Mouse (Mus musculus) brain, adult 10 weeks (tissue): ENCODE results near the gene Tmem50a. TPM values are rescaled to one million over a fixed set of nuclear protein-coding genes. Genes with fewer than 3 reads are reported as not detected.

ENCODE experiments used
- polyA plus RNA-seq: library from polyadenylated mRNA; stranded (reverse); fragments of 350-450 nt; fragmentation: Illumina TruSeq; extraction: RNeasy Lipid Tissue Mini Kit (QIAGEN cat#74804); gene quantifications from one replicate; pipeline ENCODE4 v1.2.3, GENCODE M21; 2015; ENCODE audit warnings: low read depth, low replicate concordance

The Tmem50a gene
- polyA plus RNA-seq, result 187 TPM

GRCm38 (mm10) chr4:134914864-134915209 lies at the start of gene Tmem50a:
TSS of gene Tmem50a (minus strand) at chr4:134915024.

GRCm38 (mm10) chr4:134930684-134931481 lies 16.1 kb upstream of the Tmem50a start, which contains the start of gene Syf2:
TSS of gene Syf2 (plus strand) at chr4:134930898.

GRCm38 (mm10) chr4:134923258-134924018 lies 8.6 kb upstream of the Tmem50a start, which contains the start of gene Rsrp1:
TSS of gene Rsrp1 (plus strand) at chr4:134923592.

GRCm38 (mm10) chr4:134863937-134864729 lies 50.7 kb downstream of the Tmem50a start, which contains the start of gene Rhd:
TSS of gene Rhd (plus strand) at chr4:134864536.

DNA sequence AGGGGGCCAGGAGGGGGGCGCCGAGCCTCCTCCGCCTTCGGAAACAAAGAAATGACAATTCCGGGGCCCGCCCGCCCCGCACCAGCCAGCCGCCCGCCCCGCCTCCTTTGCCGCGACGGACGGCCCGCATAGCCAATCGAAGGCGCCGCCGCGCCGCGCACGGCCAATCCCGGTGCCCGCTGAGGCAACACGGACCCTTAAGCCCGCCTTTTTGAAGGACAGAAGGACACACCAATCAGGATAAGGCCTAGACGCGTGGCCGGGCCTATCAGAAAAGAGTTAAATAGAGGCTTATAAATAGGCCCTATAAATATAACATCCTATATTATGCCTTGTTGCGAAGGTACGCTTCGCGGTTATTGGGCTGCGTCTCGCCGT lies 61.6 kb downstream of the Tmem50a start, which contains the start of gene Maco1:
Gene Maco1 (minus strand): TSS at position 87 of the 378 bp plus-strand sequence.

Other genes with a start within 250 kb of the Tmem50a start
- 17.8 TPM for gene Man1c1, start 210.7 kb downstream of the Tmem50a start, polyA plus RNA-seq
- gene Ldlrap1, start 147.0 kb downstream of the Tmem50a start, polyA plus RNA-seq, result 3.4 TPM
- 39.3 TPM for gene Maco1, start 61.7 kb downstream of the Tmem50a start, polyA plus RNA-seq
- gene Rhd, start 50.5 kb downstream of the Tmem50a start, polyA plus RNA-seq, result not detected
- 318 TPM for gene Rsrp1, start 8.6 kb upstream of the Tmem50a start, polyA plus RNA-seq
- 77.9 TPM for gene Syf2, start 15.9 kb upstream of the Tmem50a start, polyA plus RNA-seq
- not detected for gene Runx3, start 205.6 kb upstream of the Tmem50a start, polyA plus RNA-seq